Comparison of ENCODE assay signal across 20 mouse cellular contexts in the genomic region with DNA sequence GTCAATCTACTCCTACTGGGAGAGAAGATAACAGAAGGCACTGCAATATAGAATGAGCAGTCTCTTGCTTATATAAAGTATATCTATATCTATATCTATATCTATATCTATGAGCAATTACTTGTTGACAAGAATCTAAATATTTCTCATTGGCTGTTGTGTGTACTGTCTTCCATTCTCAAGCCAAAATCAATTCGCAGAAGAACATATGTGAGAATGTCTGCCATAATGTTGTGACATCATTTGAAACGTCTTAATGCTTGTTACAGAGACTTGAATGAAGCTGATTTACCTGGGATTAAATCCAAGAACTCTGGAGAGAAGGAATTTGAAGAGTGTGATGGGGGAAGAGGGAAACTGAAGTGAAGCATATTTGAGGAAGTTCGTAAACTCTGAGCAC.
DNase-seq lines count a peak whose midpoint lies in the region; ATAC-seq and TF ChIP-seq lines count a peak whose summit lies in the region.
"Had no signal": no experiment of that assay in that cellular context is flagged by ENCODE, and none has a peak within 500 bp of the region (broad histone marks: within the 10 kb centered on the region; RNA-seq: fewer than 3 reads in every experiment).

No protein-coding gene starts in this region.

- peak; percentile 54; the same call in 1 of the 2 replicates for ATAC-seq in forebrain, embryonic 14.5 days
- no peak; the same call in 1 of the 2 replicates for ATAC-seq in forebrain, embryonic 15.5 days (replicated peaks)
- ATAC-seq: activated CD4-positive, CD25-positive, alpha-beta regulatory T cell, adult 4 months; Patski had no signal

- H3K79me2 ChIP-seq in MEL (ENCODE audit: control insufficient read depth, insufficient read depth, low read length, poor library complexity) = no peaks in the 10 kb centered on the region

- H3K4me1 ChIP-seq in forebrain, embryonic 14.5 days (ENCODE audit: control insufficient read depth, insufficient read depth, low read length) = no peaks in the 10 kb centered on the region
- no peaks in the 10 kb centered on the region for H3K4me1 ChIP-seq in forebrain, embryonic 15.5 days
- H3K4me1 ChIP-seq in MEL (ENCODE audit: control insufficient read depth in 1 of 2, insufficient read depth in 2 of 2, low read length in 2 of 2) = no peaks in the 10 kb centered on the region; a peak in 1 of 4 replicates
- H3K4me1 ChIP-seq: embryonic facial prominence, embryonic 13.5 days; embryonic facial prominence, embryonic 15.5 days had no signal

- H3K27ac ChIP-seq in forebrain, embryonic 14.5 days (ENCODE audit: low read depth, low read length) = no peak overlapping the region
- no peak overlapping the region for H3K27ac ChIP-seq in forebrain, embryonic 15.5 days (replicated peaks)
- H3K27ac ChIP-seq in MEL (ENCODE audit: control insufficient read depth, low read depth, low read length) = no peak overlapping the region
- H3K27ac ChIP-seq: embryonic facial prominence, embryonic 13.5 days; embryonic facial prominence, embryonic 15.5 days had no signal

- 64% methylated on average over 3 of the region's 3 CpGs for WGBS in forebrain, embryonic 14.5 days
- 60% methylated on average over 3 of the region's 3 CpGs for WGBS in forebrain, embryonic 15.5 days

- peak; percentile 67 for DNase-seq in forebrain, embryonic 14.5 days (ENCODE audit: low spot score)
- peak; percentile 8 for DNase-seq in MEL (ENCODE audit: low read depth, low spot score)
- peak; percentile 71 for DNase-seq in brain, embryonic 14.5 days (ENCODE audit: low read depth)
- no peak for DNase-seq in retina, postnatal 1 day
- DNase-seq: adrenal gland, adult 8-10 months; adrenal gland, postnatal 14 days; adrenal gland, postnatal 36 days; cerebellum, adult 11 months; cerebellum, adult 18-20 months; cerebellum, adult 8-10 months; cerebellum, adult 9-11 months; cerebellum, postnatal 14 days; cerebellum, postnatal 36 days; embryo, embryonic 11 days had no signal

- no peaks in the 10 kb centered on the region for H3K27me3 ChIP-seq in forebrain, embryonic 14.5 days (replicated peaks; ENCODE audit: control insufficient read depth, insufficient read depth, low read length)
- H3K27me3 ChIP-seq in forebrain, embryonic 15.5 days = no peaks in the 10 kb centered on the region
- H3K27me3 ChIP-seq in MEL (ENCODE audit: control insufficient read depth in 1 of 2, insufficient read depth in 2 of 2, low read length in 2 of 2) = no peaks in the 10 kb centered on the region
- H3K27me3 ChIP-seq: embryonic facial prominence, embryonic 13.5 days; embryonic facial prominence, embryonic 15.5 days; Patski had no signal

- no peak overlapping the region for H3K4me3 ChIP-seq in forebrain, embryonic 14.5 days (ENCODE audit: low read depth, low read length)
- no peak overlapping the region for H3K4me3 ChIP-seq in forebrain, embryonic 15.5 days
- H3K4me3 ChIP-seq in MEL (ENCODE audit: control insufficient read depth in 1 of 2, insufficient read depth in 1 of 2, low read depth in 2 of 2, low read length in 2 of 2) = no peak overlapping the region
- H3K4me3 ChIP-seq: embryonic facial prominence, embryonic 13.5 days; embryonic facial prominence, embryonic 15.5 days; erythroblast, embryonic 14.5 days had no signal

- no peak for TF ChIP-seq CTCF in MEL (IDR thresholded peaks at IDR 0.05 in 2 of 3, conservative IDR thresholded peaks at IDR 0.05 in 1 of 3; ENCODE audit: control insufficient read depth in 1 of 3, insufficient read depth in 1 of 3, low read depth in 2 of 3, low read length in 3 of 3, poor library complexity in 1 of 3, severe bottlenecking in 1 of 3)
- TF ChIP-seq CTCF in brain, embryonic 14.5 days (IDR thresholded peaks at IDR 0.05; ENCODE audit: borderline replicate concordance, extremely low read depth, insufficient read depth, insufficient read length) = no peak

- H3K4me2 ChIP-seq in forebrain, embryonic 14.5 days (ENCODE audit: low read length) = no peak overlapping the region
- no peak overlapping the region for H3K4me2 ChIP-seq in forebrain, embryonic 15.5 days (replicated peaks)
- H3K4me2 ChIP-seq: embryonic facial prominence, embryonic 13.5 days; embryonic facial prominence, embryonic 15.5 days had no signal

- H3K9ac ChIP-seq in forebrain, embryonic 14.5 days (ENCODE audit: low read length) = no peak overlapping the region
- H3K9ac ChIP-seq in forebrain, embryonic 15.5 days (replicated peaks) = no peak overlapping the region
- no peak overlapping the region for H3K9ac ChIP-seq in MEL (ENCODE audit: control insufficient read depth, low read depth, low read length, poor library complexity, severe bottlenecking)
- H3K9ac ChIP-seq: embryonic facial prominence, embryonic 13.5 days; embryonic facial prominence, embryonic 15.5 days had no signal

- H3K36me3 ChIP-seq in forebrain, embryonic 14.5 days (ENCODE audit: control insufficient read depth, insufficient read depth, low read length) = no peaks in the 10 kb centered on the region
- H3K36me3 ChIP-seq in forebrain, embryonic 15.5 days = no peaks in the 10 kb centered on the region
- H3K36me3 ChIP-seq in MEL (ENCODE audit: control insufficient read depth in 1 of 2, insufficient read depth in 2 of 2, low read length in 2 of 2) = no peaks in the 10 kb centered on the region; a peak in 1 of 4 replicates
- H3K36me3 ChIP-seq: embryonic facial prominence, embryonic 13.5 days; embryonic facial prominence, embryonic 15.5 days had no signal

- no peak for TF ChIP-seq EP300 in MEL (IDR thresholded peaks at IDR 0.05; ENCODE audit: low read depth in 1 of 2, low read length in 2 of 2)

- H3K9me3 ChIP-seq in forebrain, embryonic 14.5 days (replicated peaks; ENCODE audit: control insufficient read depth, low read length) = no peaks in the 10 kb centered on the region
- H3K9me3 ChIP-seq in forebrain, embryonic 15.5 days = no peaks in the 10 kb centered on the region
- H3K9me3 ChIP-seq in MEL (replicated peaks; ENCODE audit: insufficient read depth, low read length) = no peaks in the 10 kb centered on the region
- H3K9me3 ChIP-seq: embryonic facial prominence, embryonic 13.5 days; embryonic facial prominence, embryonic 15.5 days had no signal

- no peak for TF ChIP-seq POLR2A in MEL (IDR thresholded peaks at IDR 0.05; ENCODE audit: control insufficient read depth in 1 of 2, insufficient read depth in 1 of 2, low read depth in 1 of 2, low read length in 2 of 2, poor library complexity in 1 of 2)
- TF ChIP-seq POLR2A in brain, embryonic 14.5 days (IDR thresholded peaks at IDR 0.05; ENCODE audit: borderline replicate concordance, extremely low read depth, insufficient read depth, insufficient read length, poor library complexity, severe bottlenecking) = no peak

- TF ChIP-seq RAD21 in MEL (IDR thresholded peaks at IDR 0.05; ENCODE audit: low read depth, low read length) = no peak

TF ChIP-seq in MEL, 35 proteins besides CTCF, POLR2A, EP300 and RAD21:
- TF ChIP-seq MAX (IDR thresholded peaks at IDR 0.05; ENCODE audit: low read length) = no peak
- TF ChIP-seq TBP (IDR thresholded peaks at IDR 0.05; ENCODE audit: low read depth, low read length) = no peak
- TF ChIP-seq ELF1 (IDR thresholded peaks at IDR 0.05; ENCODE audit: low read depth, low read length) = no peak
